Mouse (Mus musculus) erythroblast, embryonic 14.5 days (primary cell): ENCODE data around the gene Grik4.

Experiments used
- GATA1 ChIP-seq: IDR thresholded peaks from 2 replicates; pipeline ENCODE4 v1.6.1; 2012; ENCODE audit warnings: low read length, inconsistent platforms, mixed read lengths
- TAL1 ChIP-seq: IDR thresholded peaks from 3 replicates; pipeline ENCODE4 v1.6.1; 2012; ENCODE audit warnings: low read length, inconsistent platforms, mixed read lengths

- TF ChIP-seq GATA1 (no peak), TAL1 (no peak)
These were observed 431.1 kb downstream of the Grik4 start for GRCm38 (mm10) chr9:42513159-42513558.
